Mouse (Mus musculus) CH12.LX (cell line): ENCODE measurements around the gene 4930442H23Rik. TPM values are rescaled to one million over a fixed set of nuclear protein-coding genes. Genes with fewer than 3 reads are reported as not detected.
A peak's percentile ranks its signal among the peaks of the same experiment; 100 is the strongest.

ENCODE experiments used
- DNase-seq: peaks from one replicate; pipeline ENCODE4 v3.0.0-alpha.2; 2013; ENCODE audit errors: extremely low read depth
- H3K27ac ChIP-seq: 2 replicates; pipeline ENCODE4 v1.5.1; 2012; ENCODE audit warnings: low read depth, mild to moderate bottlenecking, control low read depth, moderate library complexity; ENCODE audit not compliant: insufficient read depth
- H3K27me3 ChIP-seq: replicated peaks from 2 replicates; pipeline ENCODE3; 2012; ENCODE audit warnings: inconsistent platforms
- H3K36me3 ChIP-seq, 2 experiments: replicated peaks in 1 of 2; 2 replicates each; pipeline versions ENCODE3 to v1.6.1; 2012; ENCODE audit warnings: inconsistent platforms in 1 of 2, low read length in 1 of 2, mild to moderate bottlenecking in 1 of 2, mixed read lengths in 1 of 2, moderate library complexity in 1 of 2; ENCODE audit not compliant: control insufficient read depth in 1 of 2, insufficient read depth in 1 of 2
- H3K4me1 ChIP-seq, 2 experiments: 2 replicates each; pipeline ENCODE4 v1.6.1; 2012; ENCODE audit warnings: inconsistent platforms in 1 of 2, moderate library complexity in 1 of 2; ENCODE audit not compliant: insufficient read depth in 2 of 2, control insufficient read depth in 1 of 2
- H3K4me2 ChIP-seq: 2 replicates; pipeline ENCODE4 v1.6.1; 2012; ENCODE audit warnings: low read depth, mild to moderate bottlenecking, control low read depth; ENCODE audit not compliant: poor library complexity, insufficient read depth, severe bottlenecking
- H3K4me3 ChIP-seq, 3 experiments: fragments of 150-350 bp in 1 of 3; sonication (generic) in 1 of 3; replicated peaks in 1 of 3; 2 replicates each; pipeline versions ENCODE3 to v1.5.1; 2011 to 2012; ENCODE audit warnings: low read depth in 2 of 3, low read length in 2 of 3, mild to moderate bottlenecking in 2 of 3, moderate library complexity in 2 of 3, control low read depth in 1 of 3, improper control_type of control experiment in 1 of 3, inconsistent platforms in 1 of 3, mixed read lengths in 1 of 3; ENCODE audit not compliant: poor library complexity in 1 of 3
- H3K79me2 ChIP-seq: replicated peaks from 2 replicates; pipeline ENCODE4 v1.6.1; 2012; ENCODE audit warnings: mild to moderate bottlenecking, moderate library complexity; ENCODE audit not compliant: control insufficient read depth, poor library complexity, insufficient read depth, severe bottlenecking; ENCODE audit errors: extremely low read depth
- H3K9ac ChIP-seq: 2 replicates; pipeline ENCODE4 v1.6.1; 2012; ENCODE audit warnings: low read depth, mild to moderate bottlenecking, control low read depth, moderate library complexity; ENCODE audit not compliant: insufficient read depth
- H3K9me3 ChIP-seq: replicated peaks from 2 replicates; pipeline ENCODE3; 2012; ENCODE audit warnings: low read length, inconsistent platforms, mixed read lengths
- BHLHE40 ChIP-seq: IDR thresholded peaks from 2 replicates; pipeline ENCODE4 v1.6.1; 2011; ENCODE audit warnings: mild to moderate bottlenecking, low read depth, low read length, improper control_type of control experiment
- CHD1 ChIP-seq: IDR thresholded peaks from 2 replicates; pipeline ENCODE4 v1.6.1; 2012; ENCODE audit warnings: low read depth, low read length, improper control_type of control experiment, inconsistent platforms
- ELF1 ChIP-seq: IDR thresholded peaks from 2 replicates; pipeline ENCODE4 v1.6.1; 2014; ENCODE audit warnings: low read depth, mild to moderate bottlenecking, inconsistent platforms, low read length, improper control_type of control experiment
- GABPA ChIP-seq: IDR thresholded peaks from 2 replicates; pipeline ENCODE4 v1.6.1; 2012; ENCODE audit warnings: low read depth, low read length, improper control_type of control experiment, inconsistent platforms; ENCODE audit not compliant: insufficient replicate concordance
- HCFC1 ChIP-seq: IDR thresholded peaks from 2 replicates; pipeline ENCODE4 v1.6.1; 2012; ENCODE audit warnings: low read depth, mild to moderate bottlenecking, inconsistent platforms, low read length, improper control_type of control experiment
- IRF4 ChIP-seq: IDR thresholded peaks from 2 replicates; pipeline ENCODE4 v1.6.1; 2014; ENCODE audit warnings: low read depth, mild to moderate bottlenecking, inconsistent platforms, low read length, improper control_type of control experiment
- JUN ChIP-seq: IDR thresholded peaks from 2 replicates; pipeline ENCODE4 v1.6.1; 2011; ENCODE audit warnings: low read depth, mild to moderate bottlenecking, low read length, improper control_type of control experiment, moderate library complexity; ENCODE audit not compliant: insufficient read depth
- JUND ChIP-seq: conservative IDR thresholded peaks from 2 replicates; pipeline ENCODE4 v1.6.1; 2011; ENCODE audit warnings: low read depth, low read length, improper control_type of control experiment
- MAZ ChIP-seq: IDR thresholded peaks from 2 replicates; pipeline ENCODE4 v1.6.1; 2012; ENCODE audit warnings: low read depth, mild to moderate bottlenecking, inconsistent platforms, low read length, improper control_type of control experiment, moderate library complexity
- MEF2A ChIP-seq: IDR thresholded peaks from 2 replicates; pipeline ENCODE4 v1.6.1; 2014; ENCODE audit warnings: low read depth, mild to moderate bottlenecking, inconsistent platforms, low read length, improper control_type of control experiment, borderline replicate concordance
- MXI1 ChIP-seq: IDR thresholded peaks from 2 replicates; pipeline ENCODE4 v1.6.1; 2011; ENCODE audit warnings: mild to moderate bottlenecking, low read depth, low read length, improper control_type of control experiment
- NRF1 ChIP-seq: IDR thresholded peaks from 2 replicates; pipeline ENCODE4 v1.6.1; 2014; ENCODE audit warnings: low read depth, mild to moderate bottlenecking, inconsistent platforms, low read length, improper control_type of control experiment, moderate library complexity
- PAX5 ChIP-seq: IDR thresholded peaks from 2 replicates; pipeline ENCODE4 v1.6.1; 2012; ENCODE audit warnings: low read length, inconsistent platforms, mixed read lengths
- POLR2AphosphoS2 ChIP-seq: IDR thresholded peaks from 2 replicates; pipeline ENCODE4 v1.6.1; 2011; ENCODE audit warnings: low read depth, low read length, improper control_type of control experiment
- RAD21 ChIP-seq: IDR thresholded peaks from 2 replicates; pipeline ENCODE4 v1.6.1; 2011; ENCODE audit warnings: low read depth, mild to moderate bottlenecking, low read length, improper control_type of control experiment, moderate library complexity
- RCOR1 ChIP-seq: conservative IDR thresholded peaks from 2 replicates; pipeline ENCODE4 v1.6.1; 2012; ENCODE audit warnings: low read depth, mild to moderate bottlenecking, inconsistent platforms, low read length, improper control_type of control experiment
- SIN3A ChIP-seq: IDR thresholded peaks from 2 replicates; pipeline ENCODE4 v1.6.1; 2012; ENCODE audit warnings: low read length, improper control_type of control experiment, inconsistent platforms
- TBP ChIP-seq: conservative IDR thresholded peaks from 2 replicates; pipeline ENCODE4 v1.6.1; 2011; ENCODE audit warnings: low read depth, low read length, improper control_type of control experiment
- TCF12 ChIP-seq: IDR thresholded peaks from 2 replicates; pipeline ENCODE4 v1.6.1; 2014; ENCODE audit warnings: low read depth, mild to moderate bottlenecking, inconsistent platforms, low read length, improper control_type of control experiment
- UBTF ChIP-seq: IDR thresholded peaks from 2 replicates; pipeline ENCODE4 v1.6.1; 2012; ENCODE audit warnings: low read depth, mild to moderate bottlenecking, inconsistent platforms, low read length, improper control_type of control experiment, moderate library complexity
- USF1 ChIP-seq: IDR thresholded peaks from 2 replicates; pipeline ENCODE4 v1.6.1; 2014; ENCODE audit warnings: low read depth, mild to moderate bottlenecking, inconsistent platforms, low read length, improper control_type of control experiment
- ZC3H11A ChIP-seq: IDR thresholded peaks from 2 replicates; pipeline ENCODE4 v1.6.1; 2012; ENCODE audit warnings: low read depth, mild to moderate bottlenecking, inconsistent platforms, low read length, improper control_type of control experiment
- ZKSCAN1 ChIP-seq: IDR thresholded peaks from 2 replicates; pipeline ENCODE4 v1.6.1; 2012; ENCODE audit warnings: low read depth, inconsistent platforms, low read length, improper control_type of control experiment, borderline replicate concordance
- ZMIZ1 ChIP-seq: IDR thresholded peaks from 2 replicates; pipeline ENCODE4 v1.6.1; 2012; ENCODE audit warnings: low read depth, mild to moderate bottlenecking, inconsistent platforms, low read length, improper control_type of control experiment
- dilution Hi-C: fragments of 300-500 bp; cut with MboI; formaldehyde crosslinking; loops from 2 replicates; pipeline ENCODE4 v1.14.3; 2020; ENCODE audit warnings: low sequenced_read_pairs; ENCODE audit not compliant: extremely low pct_unique_long_range_greater_than_20kb, extremely low pct_ligation_motif_present
- in situ Hi-C: fragments of 300-500 bp; cut with MboI; formaldehyde crosslinking; loops from 3 replicates; pipeline ENCODE4 v1.14.3; 2019; ENCODE audit warnings: low sequenced_read_pairs, low pct_ligation_motif_present, low pct_unique_long_range_greater_than_20kb, mixed read lengths
- polyA plus RNA-seq: library from polyadenylated mRNA; unstranded; fragments of >175 nt; gene quantifications from 2 replicates; pipeline ENCODE4 v1.2.1, GENCODE M21; 2012; ENCODE audit warnings: low read depth; ENCODE audit not compliant: insufficient read length
- total RNA-seq, 2 experiments: library from RNA; depleted of rRNA; stranded (reverse); fragments of 300-350 nt in 1 of 2; fragments of >200 nt in 1 of 2; gene quantifications; 2 replicates each; pipeline ENCODE4 v1.2.3; 2012 to 2014

Gene 4930442H23Rik
- total and polyA plus RNA-seq, 3 experiments = 0.27 TPM; not detected in 2

DNA sequence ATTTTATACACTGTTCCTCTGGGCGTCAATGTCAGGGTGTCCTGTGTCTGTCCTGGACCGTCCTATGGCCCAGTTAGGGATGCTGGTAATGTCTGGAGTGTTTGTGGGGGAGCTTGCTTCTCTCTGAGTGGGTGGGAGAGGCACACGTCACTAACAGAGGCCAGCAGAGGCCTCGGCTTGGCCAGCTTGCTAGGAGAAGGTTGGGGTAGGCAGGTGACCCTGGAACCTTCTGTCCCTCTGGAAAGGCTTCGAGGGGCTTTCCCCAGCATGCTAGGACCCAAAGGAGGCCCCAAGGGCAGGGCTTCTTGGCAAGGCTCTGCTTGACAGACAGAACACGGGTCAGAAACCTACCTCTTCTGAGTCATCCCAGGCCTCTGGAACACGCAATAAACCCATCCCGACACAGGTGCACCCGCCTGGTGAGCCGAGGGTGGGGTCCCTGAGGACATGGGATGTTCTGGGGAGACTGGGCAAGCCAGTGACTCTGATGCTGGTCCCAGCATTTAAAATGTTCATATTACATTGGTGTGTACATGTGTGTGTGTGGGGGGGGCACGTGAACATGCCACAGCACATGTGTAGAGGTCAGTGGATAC, 12.9 kb upstream of the 4930442H23Rik start (continued):
- TF ChIP-seq RAD21 = no peak
- TF ChIP-seq ELF1 = no peak
- no peak for TF ChIP-seq MEF2A
- TF ChIP-seq ZC3H11A = no peak
- TF ChIP-seq GABPA = no peak
- TF ChIP-seq UBTF = no peak

DNA sequence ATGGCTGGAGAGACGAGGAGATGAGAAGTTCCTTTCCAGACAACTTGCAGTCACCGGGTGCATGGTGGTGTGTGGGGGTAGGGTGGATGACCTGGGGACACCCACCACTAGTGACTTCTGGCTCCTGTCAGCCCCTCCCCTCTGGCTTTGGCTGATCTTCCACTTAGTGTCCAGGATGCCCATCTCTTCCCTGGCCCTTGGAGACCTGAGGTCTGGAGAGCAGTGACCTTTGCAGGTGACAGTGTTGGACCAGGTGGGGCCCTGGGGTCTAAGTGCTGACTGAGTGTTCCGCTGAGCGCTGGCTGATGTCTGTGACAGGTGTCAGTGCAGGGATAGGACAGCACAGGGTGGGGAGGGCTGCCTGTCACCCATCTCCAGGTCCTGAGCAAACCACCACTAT, 11.7 kb upstream of the 4930442H23Rik start:
- Histone ChIP-seq H3K36me3 (peaks cover 8 to 14% of the 10 kb centered on the region in 2 experiments), H3K4me3 (peak overlapping the region in 2 of 3 experiments; percentile 3 to 33), H3K4me1 (peaks cover 31 to 62% of the 10 kb centered on the region in 2 experiments), H3K9ac (no peak overlapping the region), H3K27me3 (peaks cover 5% of the 10 kb centered on the region), H3K79me2 (no peaks in the 10 kb centered on the region), H3K9me3 (no peaks in the 10 kb centered on the region), H3K27ac (0 out of 2 replicates have a peak overlapping the region, but pooled peaks have one; percentile 4), H3K4me2 (peak overlapping the region; percentile 87; the same call in 1 of the 2 replicates)
- TF ChIP-seq ZKSCAN1 = no peak
- TF ChIP-seq TBP = no peak
- 0 out of 2 replicates have a peak, but pooled peaks have one; percentile 3 for TF ChIP-seq BHLHE40
- TF ChIP-seq RCOR1 = no peak
- DNase-seq = no peak
- dilution Hi-C loops = no loop called here
- in situ Hi-C loops = loop anchor here (5.0 to 10.0 kb wide), 2 partner anchors 92 to 160 kb away; partner anchors contain the start of genes Hmg20b and Mfsd12

DNA sequence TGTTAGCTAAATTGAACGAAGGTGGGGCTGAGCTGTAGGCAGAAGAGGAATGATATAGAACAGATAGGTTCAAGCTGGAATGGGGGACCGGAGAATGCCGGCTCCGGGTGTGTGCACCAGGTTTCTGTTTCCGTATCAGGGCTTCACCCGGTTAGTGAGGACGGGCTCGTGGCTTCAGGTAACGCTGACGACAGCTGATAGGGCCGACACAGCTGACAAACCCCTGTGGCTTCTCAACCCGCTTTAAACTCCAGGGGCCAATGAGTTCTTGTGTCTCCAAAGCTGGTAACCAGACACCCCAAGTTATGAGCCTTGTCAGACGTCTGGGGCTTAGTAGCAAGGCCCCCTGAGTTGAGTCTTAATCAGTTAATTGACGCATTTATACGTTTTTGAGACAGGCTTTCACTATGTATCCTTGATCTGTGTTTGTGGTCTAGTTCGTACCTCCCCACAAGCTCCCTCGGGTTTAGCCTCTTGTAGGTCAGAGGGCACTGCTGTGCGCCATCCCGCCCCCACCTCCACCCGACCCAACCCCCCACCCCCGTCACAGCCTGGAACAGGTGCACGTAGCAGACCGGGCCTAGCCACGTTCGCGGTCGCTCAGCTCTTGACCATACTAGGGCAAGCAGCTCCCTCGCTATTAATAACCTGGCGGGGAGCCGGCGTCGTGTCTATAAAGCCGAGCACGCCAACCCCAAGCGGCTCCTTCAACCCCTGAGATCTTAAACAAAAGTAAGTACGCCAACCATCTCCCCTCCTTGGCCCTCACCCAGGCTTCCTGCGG, 10.5 kb upstream of the 4930442H23Rik start:
- dilution Hi-C loops = no loop called here
- peaks cover 31 to 62% of the 10 kb centered on the region in 2 experiments for H3K4me1 ChIP-seq
- peak overlapping the region; percentile 67 for H3K27ac ChIP-seq
- peak overlapping the region; percentile 28 to 38 (median 33) for H3K4me3 ChIP-seq
- no peaks in the 10 kb centered on the region for H3K9me3 ChIP-seq
- in situ Hi-C loops = loop anchor here (10.0 kb wide), 1 partner anchor 161 kb away; the partner anchor contains the start of genes Hmg20b and Mfsd12
- peak; percentile 82 for DNase-seq
- peak overlapping the region; percentile 87 for H3K4me2 ChIP-seq
- no peaks in the 10 kb centered on the region for H3K79me2 ChIP-seq
- peak overlapping the region; percentile 48 for H3K9ac ChIP-seq
- peaks cover 5% of the 10 kb centered on the region for H3K27me3 ChIP-seq
- peaks cover 15 to 23% of the 10 kb centered on the region in 2 experiments for H3K36me3 ChIP-seq
- TF ChIP-seq MXI1 = peak; percentile 58; the same call in 1 of the 2 replicates
- TF ChIP-seq ELF1 = peak; percentile 66
- no peak for TF ChIP-seq USF1
- no peak for TF ChIP-seq PAX5
- TF ChIP-seq GABPA = no peak
- peak; percentile 74 for TF ChIP-seq TBP
- 0 out of 2 replicates have a peak, but pooled peaks have one; percentile 32 for TF ChIP-seq JUND
- peak; percentile 82; the same call in 1 of the 2 replicates for TF ChIP-seq MAZ
- TF ChIP-seq NRF1 = 0 out of 2 replicates have a peak, but pooled peaks have one; percentile 30
- peak; percentile 83 for TF ChIP-seq TCF12
- no peak for TF ChIP-seq ZC3H11A
- TF ChIP-seq MEF2A = peak; percentile 87
- TF ChIP-seq JUN = no peak
- TF ChIP-seq CHD1 = no peak
- peak; percentile 17; the same call in 1 of the 2 replicates for TF ChIP-seq POLR2AphosphoS2
- peak; percentile 49; the same call in 1 of the 2 replicates for TF ChIP-seq IRF4
- TF ChIP-seq HCFC1 = peak; percentile 36
- TF ChIP-seq SIN3A = peak; percentile 81
- TF ChIP-seq ZMIZ1 = peak; percentile 69; the same call in 1 of the 2 replicates
- TF ChIP-seq RCOR1 = 0 out of 2 replicates have a peak, but pooled peaks have one; percentile 16
